In the genomic region with DNA sequence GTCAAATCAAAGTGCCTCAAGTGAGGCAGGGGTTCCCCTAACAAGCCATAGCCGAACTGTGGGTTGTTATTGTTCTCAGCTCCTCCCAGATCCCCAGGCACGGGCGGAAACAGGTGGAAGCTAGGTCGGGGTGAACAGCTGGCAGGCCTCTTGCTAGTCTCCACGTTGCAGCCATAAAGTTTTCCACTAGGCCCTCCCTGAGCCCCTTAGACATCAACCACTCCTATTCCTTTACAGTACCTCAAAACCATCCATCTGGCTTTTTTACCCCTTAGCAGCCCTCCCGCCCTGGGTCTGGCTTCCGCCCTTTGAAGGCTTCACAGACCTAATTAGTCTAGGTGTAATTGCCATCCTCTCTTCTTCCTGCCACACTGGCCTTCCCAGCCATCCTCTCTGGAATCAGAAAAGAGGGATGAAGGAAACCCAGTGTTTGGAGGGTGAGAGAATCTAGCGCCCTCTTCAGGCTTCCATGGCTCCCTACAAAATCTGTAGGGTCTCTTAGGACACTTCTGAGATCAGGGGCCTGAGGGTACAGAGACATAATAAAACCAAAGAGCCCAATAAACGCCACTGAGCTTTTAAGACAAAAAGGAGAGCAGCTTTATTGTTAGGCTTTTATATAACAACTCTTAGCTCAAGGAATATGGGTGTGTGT, we compare ENCODE assay signal across 10 mouse cellular contexts. TPM values are rescaled to one million over a fixed set of nuclear protein-coding genes. Genes with fewer than 3 reads are reported as not detected.
DNase-seq lines count a peak whose midpoint lies in the region; ATAC-seq and TF ChIP-seq lines count a peak whose summit lies in the region.
"Had no signal": no experiment of that assay in that cellular context is flagged by ENCODE, and none has a peak within 500 bp of the region (broad histone marks: within the 10 kb centered on the region; RNA-seq: fewer than 3 reads in every experiment).

No protein-coding gene starts in this region.

- no peak overlapping the region for H3K27ac ChIP-seq in layer of hippocampus, adult 2 months
- H3K27ac ChIP-seq in embryonic facial prominence, embryonic 11.5 days (replicated peaks; ENCODE audit: low read depth, low read length): no peak overlapping the region
- H3K27ac ChIP-seq in stomach, postnatal 0 days (replicated peaks): no peak overlapping the region
- no peak overlapping the region for H3K27ac ChIP-seq in heart, embryonic 11.5 days (ENCODE audit: low read depth, low read length)

- ATAC-seq in embryonic facial prominence, embryonic 11.5 days (replicated peaks; ENCODE audit: insufficient number of reproducible peaks, low FRiP score, low TSS enrichment, low read depth): no peak
- ATAC-seq in stomach, postnatal 0 days (ENCODE audit: low FRiP score, low TSS enrichment): no peak
- no peak for ATAC-seq in heart, embryonic 11.5 days (replicated peaks; ENCODE audit: insufficient number of reproducible peaks, low FRiP score, low TSS enrichment)

- no peak for DNase-seq in layer of hippocampus, adult 2 months (ENCODE audit: low spot score in 2 of 2)
- DNase-seq in layer of hippocampus, adult 8-10 months (ENCODE audit: low spot score in 2 of 2): no peak
- DNase-seq in ZHBTc4 (ENCODE audit: low read depth, low spot score): peak; percentile 63
- peak; percentile 26 for DNase-seq in embryonic facial prominence, embryonic 11.5 days (ENCODE audit: low spot score)
- no peak for DNase-seq in stomach, postnatal 0 days (ENCODE audit: low spot score)
- DNase-seq in adrenal gland, adult (ENCODE audit: inconsistent age in 2 of 2, low spot score in 1 of 2): no peak
- no peak for DNase-seq in left cerebral cortex, postnatal 4 days

- peaks cover 41% of the 10 kb centered on the region for H3K27me3 ChIP-seq in embryonic facial prominence, embryonic 11.5 days (ENCODE audit: control insufficient read depth, insufficient read depth, low read length)
- no peaks in the 10 kb centered on the region; the same call in 1 of the 2 replicates for H3K27me3 ChIP-seq in stomach, postnatal 0 days (ENCODE audit: control insufficient read depth, insufficient read depth, low read length)
- H3K27me3 ChIP-seq in heart, embryonic 11.5 days (ENCODE audit: control insufficient read depth, insufficient read depth, low read length): peaks cover 70% of the 10 kb centered on the region

- intact Hi-C loops in left cerebral cortex, postnatal 4 days (cut with DNase I): no loop called here

- H3K4me2 ChIP-seq in embryonic facial prominence, embryonic 11.5 days (ENCODE audit: low read depth, low read length): no peak overlapping the region
- no peak overlapping the region; the same call in 1 of the 2 replicates for H3K4me2 ChIP-seq in stomach, postnatal 0 days (replicated peaks; ENCODE audit: low read depth)
- no peak overlapping the region for H3K4me2 ChIP-seq in heart, embryonic 11.5 days

- TF ChIP-seq CTCF in layer of hippocampus, adult 2 months (conservative IDR thresholded peaks at IDR 0.05): peak; percentile 76
- peak; percentile 48 for TF ChIP-seq CTCF in stomach, postnatal 0 days (IDR thresholded peaks at IDR 0.05; ENCODE audit: low read depth)

- no peaks in the 10 kb centered on the region for H3K36me3 ChIP-seq in embryonic facial prominence, embryonic 11.5 days (replicated peaks; ENCODE audit: control insufficient read depth, insufficient read depth, low read depth, low read length)
- no peaks in the 10 kb centered on the region for H3K36me3 ChIP-seq in stomach, postnatal 0 days (ENCODE audit: control insufficient read depth, insufficient read depth, low read length)
- peaks cover 5% of the 10 kb centered on the region for H3K36me3 ChIP-seq in heart, embryonic 11.5 days (ENCODE audit: control insufficient read depth, insufficient read depth, low read length)

- no peak overlapping the region for H3K4me3 ChIP-seq in layer of hippocampus, adult 2 months
- H3K4me3 ChIP-seq in embryonic facial prominence, embryonic 11.5 days (ENCODE audit: low read depth, low read length): no peak overlapping the region
- H3K4me3 ChIP-seq in stomach, postnatal 0 days (ENCODE audit: low read depth, low read length): 0 out of 2 replicates have a peak overlapping the region, but pooled peaks have one; percentile 13
- no peak overlapping the region for H3K4me3 ChIP-seq in heart, embryonic 11.5 days (ENCODE audit: low read depth, low read length)
- H3K4me3 ChIP-seq: erythroblast, embryonic 14.5 days had no signal

- no peak for TF ChIP-seq EP300 in stomach, postnatal 0 days (optimal IDR thresholded peaks at IDR 0.05)

- peaks cover 8% of the 10 kb centered on the region for H3K4me1 ChIP-seq in embryonic facial prominence, embryonic 11.5 days (ENCODE audit: control insufficient read depth, insufficient read depth, low read length)
- H3K4me1 ChIP-seq in stomach, postnatal 0 days (replicated peaks; ENCODE audit: control insufficient read depth, insufficient read depth): no peaks in the 10 kb centered on the region
- peaks cover 14% of the 10 kb centered on the region; the same call in 1 of the 2 replicates for H3K4me1 ChIP-seq in heart, embryonic 11.5 days (ENCODE audit: control insufficient read depth, insufficient read depth, low read length)

- H3K9ac ChIP-seq in embryonic facial prominence, embryonic 11.5 days (replicated peaks; ENCODE audit: low read length): no peak overlapping the region
- no peak overlapping the region for H3K9ac ChIP-seq in stomach, postnatal 0 days (ENCODE audit: low read length)
- no peak overlapping the region for H3K9ac ChIP-seq in heart, embryonic 11.5 days (ENCODE audit: low read depth, low read length)

- no peaks in the 10 kb centered on the region for H3K9me3 ChIP-seq in embryonic facial prominence, embryonic 11.5 days (replicated peaks; ENCODE audit: control insufficient read depth, low read length)
- H3K9me3 ChIP-seq in stomach, postnatal 0 days (ENCODE audit: control insufficient read depth, low read length): no peaks in the 10 kb centered on the region
- no peaks in the 10 kb centered on the region for H3K9me3 ChIP-seq in heart, embryonic 11.5 days (replicated peaks; ENCODE audit: control insufficient read depth, low read length)

- WGBS in embryonic facial prominence, embryonic 11.5 days: 21% methylated on average over 9 of the region's 9 CpGs
- 20% methylated on average over 9 of the region's 9 CpGs for WGBS in stomach, postnatal 0 days
- 26% methylated on average over 9 of the region's 9 CpGs for WGBS in heart, embryonic 11.5 days (ENCODE audit: insufficient replicate concordance)

RNA-seq across cellular contexts. Expression of a gene that starts 1.5 kb away (rescaled TPM):
- total RNA-seq in layer of hippocampus, adult 2 months (2021): 1 to 10 TPM; 5.2 to 5.3 TPM
- 1 to 10 TPM; 3.9 to 4.3 (median 4.2) TPM for total RNA-seq in layer of hippocampus, adult 8-10 months (2022)
- 0.13 TPM in 1 of 2 replicates, not detected in the other for polyA plus RNA-seq in embryonic facial prominence, embryonic 11.5 days (2014; fragmentation: Nextera tagmentation; extraction: Ambion mirVana)
- polyA plus RNA-seq in stomach, postnatal 0 days (2015; fragmentation: Nextera tagmentation; extraction: Ambion mirVana): 48.9 and 53.1 TPM in 2 replicates
- 0.10 and 0.17 TPM in 2 replicates for polyA plus RNA-seq in heart, embryonic 11.5 days (2014; fragmentation: Nextera tagmentation; extraction: Ambion mirVana)
- total RNA-seq in left cerebral cortex, postnatal 4 days (2021): 1 to 10 TPM; 1.7 TPM
- polyA plus RNA-seq: erythroblast, embryonic 14.5 days had no signal

RNA-seq across cellular contexts. Expression of a gene that starts 7.3 kb away (rescaled TPM):
- total RNA-seq in layer of hippocampus, adult 2 months (2021): 100 to 1,000 TPM; 132 to 139 TPM
- 100 to 1,000 TPM; 122 to 142 (median 124) TPM for total RNA-seq in layer of hippocampus, adult 8-10 months (2022)
- polyA plus RNA-seq in embryonic facial prominence, embryonic 11.5 days (2014; fragmentation: Nextera tagmentation; extraction: Ambion mirVana): 136 and 152 TPM in 2 replicates
- 77.9 and 79.7 TPM in 2 replicates for polyA plus RNA-seq in stomach, postnatal 0 days (2015; fragmentation: Nextera tagmentation; extraction: Ambion mirVana)
- 97.4 and 105 TPM in 2 replicates for polyA plus RNA-seq in heart, embryonic 11.5 days (2014; fragmentation: Nextera tagmentation; extraction: Ambion mirVana)
- 10 to 100 TPM; 81.7 to 91.9 TPM for total RNA-seq in left cerebral cortex, postnatal 4 days (2021)

RNA-seq across cellular contexts. Expression of a gene that starts 14.1 kb away (rescaled TPM):
- total RNA-seq in layer of hippocampus, adult 2 months (2021): 10 to 100 TPM; 30.6 to 34.5 TPM
- total RNA-seq in layer of hippocampus, adult 8-10 months (2022): 10 to 100 TPM; 26.6 to 35.5 (median 32.2) TPM
- 96.7 and 104 TPM in 2 replicates for polyA plus RNA-seq in embryonic facial prominence, embryonic 11.5 days (2014; fragmentation: Nextera tagmentation; extraction: Ambion mirVana)
- polyA plus RNA-seq in stomach, postnatal 0 days (2015; fragmentation: Nextera tagmentation; extraction: Ambion mirVana): 49.4 and 58.6 TPM in 2 replicates
- polyA plus RNA-seq in heart, embryonic 11.5 days (2014; fragmentation: Nextera tagmentation; extraction: Ambion mirVana): 42.9 and 44.1 TPM in 2 replicates
- 10 to 100 TPM; 25.8 to 30.3 TPM for total RNA-seq in left cerebral cortex, postnatal 4 days (2021)

RNA-seq across cellular contexts. Expression of a gene that starts 14.1 kb away (rescaled TPM):
- total RNA-seq in layer of hippocampus, adult 2 months (2021): 1 to 10 TPM; 6.2 to 7.3 TPM
- total RNA-seq in layer of hippocampus, adult 8-10 months (2022): 1 to 10 TPM; 4.1 to 6.8 (median 5.8) TPM
- 8.0 and 9.3 TPM in 2 replicates for polyA plus RNA-seq in embryonic facial prominence, embryonic 11.5 days (2014; fragmentation: Nextera tagmentation; extraction: Ambion mirVana)
- 4.5 and 5.2 TPM in 2 replicates for polyA plus RNA-seq in stomach, postnatal 0 days (2015; fragmentation: Nextera tagmentation; extraction: Ambion mirVana)
- polyA plus RNA-seq in heart, embryonic 11.5 days (2014; fragmentation: Nextera tagmentation; extraction: Ambion mirVana): 7.9 and 8.6 TPM in 2 replicates
- 1 to 10 TPM; 2.3 to 4.5 TPM for total RNA-seq in left cerebral cortex, postnatal 4 days (2021)

RNA-seq across cellular contexts. Expression of a gene that starts 36.8 kb away (rescaled TPM):
- not detected for total RNA-seq in layer of hippocampus, adult 2 months (2021)
- total RNA-seq in layer of hippocampus, adult 8-10 months (2022): under 1 TPM in 1 of 4 experiments, not detected in 3; 0.47 TPM
- polyA plus RNA-seq in embryonic facial prominence, embryonic 11.5 days (2014; fragmentation: Nextera tagmentation; extraction: Ambion mirVana): not detected in 2 replicates
- not detected in 2 replicates for polyA plus RNA-seq in stomach, postnatal 0 days (2015; fragmentation: Nextera tagmentation; extraction: Ambion mirVana)
- polyA plus RNA-seq in heart, embryonic 11.5 days (2014; fragmentation: Nextera tagmentation; extraction: Ambion mirVana): not detected in 2 replicates
- 1 to 10 TPM in 1 of 2 experiments, not detected in 1; 1.1 TPM for total RNA-seq in left cerebral cortex, postnatal 4 days (2021)
- polyA plus RNA-seq: erythroblast, embryonic 14.5 days; liver, embryonic 16.5 days had no signal

Comparison
In these comparisons a context has a peak if more than half of its experiments do, and no peak if none do; other contexts are left out.
1. DNase-seq: peak in ZHBTc4 (single experiment) and embryonic facial prominence, embryonic 11.5 days (single experiment); none in layer of hippocampus, adult 2 months (0 of 2), layer of hippocampus, adult 8-10 months (0 of 2), stomach, postnatal 0 days (single experiment), adrenal gland, adult (0 of 2) and left cerebral cortex, postnatal 4 days (single experiment).